ENCODE assay signal across 9 mouse cellular contexts in the genomic region with DNA sequence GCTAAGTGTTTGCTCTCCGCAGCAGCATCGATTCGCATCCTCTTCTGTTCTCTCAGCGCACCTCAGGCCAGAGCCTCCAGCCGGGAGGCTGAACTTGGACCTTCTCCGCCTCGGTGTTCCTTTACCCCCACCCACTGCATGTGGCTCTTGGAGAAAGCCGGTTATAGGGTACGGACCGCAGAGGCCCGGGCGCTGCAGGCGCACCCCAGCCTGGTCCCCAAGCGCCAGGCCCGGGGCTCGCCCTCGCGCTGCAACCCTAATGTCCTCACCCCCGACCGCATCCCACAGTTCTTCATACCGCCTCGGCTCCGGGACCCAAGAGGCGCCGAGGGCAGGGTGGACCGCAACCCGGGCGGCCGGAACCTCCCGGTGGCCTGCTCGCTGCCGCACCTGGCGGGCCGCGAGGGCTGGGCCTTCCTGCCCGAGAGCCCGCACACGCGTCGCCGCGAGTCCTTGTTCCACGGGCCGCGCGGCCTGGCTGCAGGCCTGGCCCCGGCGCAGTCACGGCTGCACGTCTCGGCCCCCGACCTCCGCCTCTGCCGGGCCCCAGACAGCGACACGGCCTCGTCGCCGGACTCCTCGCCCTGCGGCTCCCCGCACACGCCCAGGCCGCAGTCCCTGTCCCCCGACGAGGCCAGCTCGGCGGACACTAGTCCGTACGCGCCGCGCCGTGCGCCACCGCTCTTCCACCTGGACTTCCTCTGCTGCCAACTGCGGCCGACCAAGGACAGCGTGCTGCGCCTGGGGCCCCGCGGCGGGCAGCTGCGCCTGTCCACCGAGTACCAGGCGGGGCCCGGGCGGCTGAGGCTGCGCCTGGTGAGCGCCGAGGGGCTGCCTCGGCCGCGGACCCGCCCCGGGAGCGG. TPM values are rescaled to one million over a fixed set of nuclear protein-coding genes. Genes with fewer than 3 reads are reported as not detected.
DNase-seq lines count a peak whose midpoint lies in the region; ATAC-seq and TF ChIP-seq lines count a peak whose summit lies in the region.
"Had no signal": no experiment of that assay in that cellular context is flagged by ENCODE, and none has a peak within 500 bp of the region (broad histone marks: within the 10 kb centered on the region; RNA-seq: fewer than 3 reads in every experiment).

No protein-coding gene starts in this region.

- peaks cover 17% of the 10 kb centered on the region for H3K4me1 ChIP-seq in liver, adult 2 months (ENCODE audit: control insufficient read depth, insufficient read depth, low read length)
- H3K4me1 ChIP-seq in intestine, embryonic 15.5 days (replicated peaks), result 0 out of 2 replicates have a peak, but pooled peaks cover 7% of the 10 kb centered on the region
- H3K4me1 ChIP-seq in liver, embryonic 16.5 days (ENCODE audit: control insufficient read depth, low read depth, low read length), result no peaks in the 10 kb centered on the region

- H3K9me3 ChIP-seq in intestine, embryonic 15.5 days, result no peaks in the 10 kb centered on the region
- no peaks in the 10 kb centered on the region for H3K9me3 ChIP-seq in liver, embryonic 16.5 days (replicated peaks; ENCODE audit: control insufficient read depth, low read length)

- TF ChIP-seq POLR2A in liver, adult 2 months (IDR thresholded peaks at IDR 0.05; ENCODE audit: extremely low read depth, insufficient read depth, low read length), result 0 out of 2 replicates have a peak, but pooled peaks have one; percentile 7

- H3K27me3 ChIP-seq in liver, adult 2 months (ENCODE audit: control insufficient read depth, insufficient read depth, low read length), result no peaks in the 10 kb centered on the region
- H3K27me3 ChIP-seq in intestine, embryonic 15.5 days (replicated peaks), result peaks cover 4% of the 10 kb centered on the region; the same call in 1 of the 2 replicates
- H3K27me3 ChIP-seq in liver, embryonic 16.5 days (ENCODE audit: control insufficient read depth, insufficient read depth, low read depth, low read length), result peaks cover 34% of the 10 kb centered on the region

- peak overlapping the region; percentile 84 for H3K9ac ChIP-seq in liver, adult 2 months (ENCODE audit: low read depth, low read length)
- H3K9ac ChIP-seq in intestine, embryonic 15.5 days, result peak overlapping the region; percentile 73
- H3K9ac ChIP-seq in liver, embryonic 16.5 days (ENCODE audit: low read depth, low read length), result peak overlapping the region; percentile 33; the same call in 1 of the 2 replicates

- DNase-seq in liver, adult 2 months (ENCODE audit: extremely low read depth, low read depth, low spot score), result peak; percentile 67
- DNase-seq in liver, result no peak
- DNase-seq in cerebellum, postnatal 10 days, result peak; percentile 79 to 80
- peak; percentile 59 for DNase-seq in gastrocnemius, postnatal 10 days
- DNase-seq in ovary, postnatal 10 days (ENCODE audit: low spot score), result peak; percentile 29

- 3% methylated on average over 97 of the region's 97 CpGs for WGBS in liver, adult 2 months
- WGBS in intestine, embryonic 15.5 days, result 8% methylated on average over 64 of the region's 97 CpGs
- WGBS in liver, embryonic 16.5 days (ENCODE audit: insufficient replicate concordance), result 4% methylated on average over 97 of the region's 97 CpGs

- H3K27ac ChIP-seq in liver, adult 2 months (replicated peaks; ENCODE audit: insufficient read depth, low read depth, low read length), result peak overlapping the region; percentile 61
- 0 out of 2 replicates have a peak overlapping the region, but pooled peaks have one; percentile 2 for H3K27ac ChIP-seq in intestine, embryonic 15.5 days
- no peak overlapping the region for H3K27ac ChIP-seq in liver, embryonic 16.5 days (ENCODE audit: low read length)

- H3K36me3 ChIP-seq in liver, adult 2 months (ENCODE audit: control insufficient read depth, insufficient read depth, low read length), result no peaks in the 10 kb centered on the region
- H3K36me3 ChIP-seq in intestine, embryonic 15.5 days, result no peaks in the 10 kb centered on the region
- H3K36me3 ChIP-seq in liver, embryonic 16.5 days (ENCODE audit: control insufficient read depth, insufficient read depth), result no peaks in the 10 kb centered on the region

- peak overlapping the region; percentile 59 for H3K4me3 ChIP-seq in liver, adult 2 months (ENCODE audit: insufficient read depth, low read depth, low read length)
- H3K4me3 ChIP-seq in intestine, embryonic 15.5 days (replicated peaks), result peak overlapping the region; percentile 59
- H3K4me3 ChIP-seq in liver, embryonic 16.5 days (ENCODE audit: low read depth, low read length), result peak overlapping the region; percentile 42

- H3K4me2 ChIP-seq in intestine, embryonic 15.5 days (replicated peaks), result peak overlapping the region; percentile 96
- peak overlapping the region; percentile 66 for H3K4me2 ChIP-seq in liver, embryonic 16.5 days (ENCODE audit: low read depth, low read length)

- ATAC-seq in intestine, embryonic 15.5 days, result peak; percentile 66
- peak; percentile 17; the same call in 1 of the 2 replicates for ATAC-seq in liver, embryonic 16.5 days (ENCODE audit: low read depth)
- ATAC-seq in megakaryocyte-erythroid progenitor cell, adult 5-6 weeks (replicated peaks; ENCODE audit: low FRiP score, low TSS enrichment, poor library complexity, severe bottlenecking), result no peak

- TF ChIP-seq CTCF in liver, adult 2 months (IDR thresholded peaks at IDR 0.05; ENCODE audit: low read depth, low read length), result no peak

- H3K79me2 ChIP-seq in liver, adult 2 months (ENCODE audit: control insufficient read depth, insufficient read depth, low read length), result no peaks in the 10 kb centered on the region

RNA-seq across cellular contexts. Expression of gene C2cd4d, which starts 1.3 kb away (rescaled TPM):
- 0.18 and 0.40 TPM in 2 replicates for total RNA-seq in liver, adult 2 months (2014; rRNA removed)
- polyA plus RNA-seq in liver, adult 2 months (2012; rRNA removed), result 2.1 and 2.5 TPM in 2 replicates
- under 1 TPM; 0.34 to 0.56 TPM for total RNA-seq in gastrocnemius, postnatal 10 days (2021)
- 0.59 and 0.81 TPM in 2 replicates for polyA plus RNA-seq in intestine, embryonic 15.5 days (2015; fragmentation: Nextera tagmentation; extraction: Ambion mirVana)
- polyA plus RNA-seq in liver, embryonic 16.5 days (2015; fragmentation: Nextera tagmentation; extraction: Ambion mirVana), result not detected in 2 replicates
- total RNA-seq in megakaryocyte-erythroid progenitor cell, adult 5-6 weeks (2014; fragmentation: Nextera tagmentation), result not detected in 2 replicates
- total RNA-seq in megakaryocyte-erythroid progenitor cell, adult 5-6 weeks (2017), result not detected in 2 replicates
- total RNA-seq: layer of hippocampus, postnatal 36 days had no signal

RNA-seq across cellular contexts. Expression of gene Rorc, which starts 9.1 kb away (rescaled TPM):
- total RNA-seq in liver, adult 2 months (2014; rRNA removed), result 36.3 and 50.3 TPM in 2 replicates
- polyA plus RNA-seq in liver, adult 2 months (2012; rRNA removed), result 31.6 and 34.4 TPM in 2 replicates
- 10 to 100 TPM; 18.2 to 19.9 TPM for total RNA-seq in gastrocnemius, postnatal 10 days (2021)
- 6.8 and 7.9 TPM in 2 replicates for polyA plus RNA-seq in intestine, embryonic 15.5 days (2015; fragmentation: Nextera tagmentation; extraction: Ambion mirVana)
- polyA plus RNA-seq in liver, embryonic 16.5 days (2015; fragmentation: Nextera tagmentation; extraction: Ambion mirVana), result 2.2 and 2.3 TPM in 2 replicates
- 4.6 TPM in 1 of 2 replicates, not detected in the other for total RNA-seq in megakaryocyte-erythroid progenitor cell, adult 5-6 weeks (2014; fragmentation: Nextera tagmentation)
- 0.15 TPM in 1 of 2 replicates, not detected in the other for total RNA-seq in megakaryocyte-erythroid progenitor cell, adult 5-6 weeks (2017)

RNA-seq across cellular contexts. Expression of gene Them5, which starts 21.6 kb away (rescaled TPM):
- 0.09 and 0.20 TPM in 2 replicates for total RNA-seq in liver, adult 2 months (2014; rRNA removed)
- polyA plus RNA-seq in liver, adult 2 months (2012; rRNA removed), result not detected in 2 replicates
- not detected for total RNA-seq in gastrocnemius, postnatal 10 days (2021)
- not detected in 2 replicates for polyA plus RNA-seq in intestine, embryonic 15.5 days (2015; fragmentation: Nextera tagmentation; extraction: Ambion mirVana)
- polyA plus RNA-seq in liver, embryonic 16.5 days (2015; fragmentation: Nextera tagmentation; extraction: Ambion mirVana), result not detected in 2 replicates
- not detected in 2 replicates for total RNA-seq in megakaryocyte-erythroid progenitor cell, adult 5-6 weeks (2014; fragmentation: Nextera tagmentation)
- not detected in 2 replicates for total RNA-seq in megakaryocyte-erythroid progenitor cell, adult 5-6 weeks (2017)
- total RNA-seq: layer of hippocampus, postnatal 36 days had no signal

RNA-seq across cellular contexts. Expression of gene Lingo4, which starts 34.8 kb away (rescaled TPM):
- 0.20 and 0.37 TPM in 2 replicates for total RNA-seq in liver, adult 2 months (2014; rRNA removed)
- polyA plus RNA-seq in liver, adult 2 months (2012; rRNA removed), result 0.12 and 0.16 TPM in 2 replicates
- total RNA-seq in gastrocnemius, postnatal 10 days (2021), result under 1 TPM in 1 of 2 experiments, not detected in 1; 0.25 TPM
- polyA plus RNA-seq in intestine, embryonic 15.5 days (2015; fragmentation: Nextera tagmentation; extraction: Ambion mirVana), result 0.41 and 0.58 TPM in 2 replicates
- 0.06 TPM in 2 replicates for polyA plus RNA-seq in liver, embryonic 16.5 days (2015; fragmentation: Nextera tagmentation; extraction: Ambion mirVana)
- total RNA-seq in megakaryocyte-erythroid progenitor cell, adult 5-6 weeks (2014; fragmentation: Nextera tagmentation), result 1.0 TPM in 1 of 2 replicates, not detected in the other
- 0.28 TPM in 1 of 2 replicates, not detected in the other for total RNA-seq in megakaryocyte-erythroid progenitor cell, adult 5-6 weeks (2017)

RNA-seq across cellular contexts. Expression of gene Tdrkh, which starts 49.6 kb away (rescaled TPM):
- total RNA-seq in liver, adult 2 months (2014; rRNA removed), result 1.5 and 1.8 TPM in 2 replicates
- 0.22 and 0.66 TPM in 2 replicates for polyA plus RNA-seq in liver, adult 2 months (2012; rRNA removed)
- 1 to 10 TPM; 6.3 to 8.9 TPM for total RNA-seq in gastrocnemius, postnatal 10 days (2021)
- 11.5 and 11.9 TPM in 2 replicates for polyA plus RNA-seq in intestine, embryonic 15.5 days (2015; fragmentation: Nextera tagmentation; extraction: Ambion mirVana)
- polyA plus RNA-seq in liver, embryonic 16.5 days (2015; fragmentation: Nextera tagmentation; extraction: Ambion mirVana), result 8.1 and 9.6 TPM in 2 replicates
- total RNA-seq in megakaryocyte-erythroid progenitor cell, adult 5-6 weeks (2014; fragmentation: Nextera tagmentation), result 2.3 and 12.0 TPM in 2 replicates
- total RNA-seq in megakaryocyte-erythroid progenitor cell, adult 5-6 weeks (2017), result 4.7 and 6.8 TPM in 2 replicates

Comparison
In these comparisons a context has a peak if more than half of its experiments do, and no peak if none do; other contexts are left out.
1. H3K9ac ChIP-seq: peak in every context shown above with its lines; median percentile 84 in liver, adult 2 months; 73 in intestine, embryonic 15.5 days; 33 in liver, embryonic 16.5 days.